Mouse (Mus musculus) CD4-positive helper T cell, adult 2 months (primary cell): ENCODE measurements at regions not wholly inside any gene's neighbourhood (a gene's known extent, or its start where the extent isn't known, plus 50 kb on each side); places are given as distances from the start of the nearest gene placed in this dataset.
A peak's percentile ranks its signal among the peaks of the same experiment; 100 is the strongest.

Source experiments
- DNase-seq: peaks from one replicate; pipeline ENCODE4 v3.0.0-alpha.2; 2012; ENCODE audit warnings: low read depth, missing footprints, low spot score

- DNase-seq = no peak
These were observed 816.1 kb downstream of the Car8 start for GRCm38 (mm10) chr4:7422787-7423186.

GRCm38 (mm10) chr4:7414301-7414700 lies 824.5 kb downstream of the Car8 start:
- no peak for DNase-seq

- DNase-seq = no peak
These were observed 846.1 kb downstream of the Car8 start for GRCm38 (mm10) chr4:7392696-7393095.

GRCm38 (mm10) chr4:7391596-7391995 lies 847.2 kb downstream of the Car8 start:
- no peak for DNase-seq

- DNase-seq = no peak
These were observed 853.8 kb downstream of the Car8 start for GRCm38 (mm10) chr4:7385069-7385468.

GRCm38 (mm10) chr4:7379996-7380395 lies 858.8 kb downstream of the Car8 start:
- no peak for DNase-seq

- peak; percentile 59 for DNase-seq
These were observed 874.4 kb downstream of the Car8 start for GRCm38 (mm10) chr4:7364238-7365040.

- DNase-seq = peak; percentile 21
These were observed 875.3 kb downstream of the Car8 start for GRCm38 (mm10) chr4:7363508-7363907.

- DNase-seq = no peak
These were observed 882.6 kb downstream of the Car8 start for GRCm38 (mm10) chr4:7356202-7356601.

GRCm38 (mm10) chr4:7347317-7347716 lies 891.5 kb downstream of the Car8 start:
- no peak for DNase-seq

GRCm38 (mm10) chr4:7341159-7341558 lies 897.7 kb downstream of the Car8 start:
- peak; percentile 36 for DNase-seq

- no peak for DNase-seq
These were observed 924.6 kb downstream of the Car8 start for GRCm38 (mm10) chr4:7314261-7314660.

- DNase-seq = no peak
These were observed 925.6 kb downstream of the Car8 start for GRCm38 (mm10) chr4:7313219-7313618.

- DNase-seq = no peak
These were observed 926.7 kb downstream of the Car8 start for GRCm38 (mm10) chr4:7312160-7312559.

- no peak for DNase-seq
These were observed 969.8 kb downstream of the Car8 start for GRCm38 (mm10) chr4:7269047-7269446.

- no peak for DNase-seq
These were observed 982.4 kb downstream of the Car8 start for GRCm38 (mm10) chr4:7256486-7256885.

- DNase-seq = no peak
These were observed 985.2 kb downstream of the Car8 start for GRCm38 (mm10) chr4:7253616-7254015.

- no peak for DNase-seq
These were observed 987.2 kb downstream of the Car8 start for GRCm38 (mm10) chr4:7251641-7252040.

- no peak for DNase-seq
These were observed 991.0 kb downstream of the Car8 start for GRCm38 (mm10) chr4:7247816-7248215.

GRCm38 (mm10) chr4:7247244-7247643 lies 991.6 kb downstream of the Car8 start:
- DNase-seq = no peak

- no peak for DNase-seq
These were observed 992.0 kb downstream of the Car8 start for GRCm38 (mm10) chr4:7246828-7247227.

- no peak for DNase-seq
These were observed 993.2 kb downstream of the Car8 start for GRCm38 (mm10) chr4:7245653-7246052.

- DNase-seq = no peak
These were observed 1001.0 kb downstream of the Car8 start for GRCm38 (mm10) chr4:7237848-7238247.

GRCm38 (mm10) chr4:7234537-7234936 lies 1004.3 kb downstream of the Car8 start:
- DNase-seq = peak; percentile 47
